Mouse (Mus musculus): ENCODE data around the gene Nol3.

Nol3 gene

DNA sequence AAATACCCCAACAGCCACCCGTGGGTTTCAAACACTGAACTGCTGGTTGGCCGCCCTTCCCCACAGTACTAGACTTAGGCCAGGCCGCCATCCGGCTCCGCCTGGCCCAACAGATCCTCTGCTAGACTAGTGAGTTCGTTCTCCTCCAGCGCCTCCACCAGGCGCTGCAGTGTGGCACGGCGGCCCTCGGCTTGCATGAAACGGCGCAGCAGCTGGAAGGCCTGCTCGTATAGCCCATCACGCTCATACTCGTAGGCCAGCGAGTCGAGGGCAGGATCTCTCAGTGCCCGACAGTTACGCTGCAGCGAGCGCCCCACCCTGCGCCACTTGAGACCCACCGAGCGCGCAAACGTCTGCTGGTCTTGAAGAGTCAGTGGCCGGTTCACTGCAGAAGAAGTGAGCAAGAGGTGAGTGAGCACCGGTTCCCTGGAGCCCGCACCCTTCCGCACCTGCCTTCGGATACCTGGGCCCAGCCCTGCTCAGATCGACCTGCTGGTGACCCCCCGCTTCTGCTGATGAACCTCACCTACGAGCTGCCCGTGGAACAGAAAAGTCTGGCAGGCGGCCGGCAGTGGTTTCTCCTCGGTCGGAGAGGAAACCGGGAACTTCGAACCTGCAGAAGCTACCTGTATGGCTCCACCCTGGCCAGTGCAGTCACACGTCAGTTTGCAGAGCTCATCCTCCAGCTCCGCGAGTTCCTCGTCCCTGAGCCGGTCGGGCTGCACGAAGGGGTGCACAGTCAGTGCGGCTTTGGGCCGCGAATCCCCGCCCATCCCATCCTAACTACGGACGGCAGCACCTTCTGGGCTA lies 16.8 kb upstream of the Nol3 start:
- H3K36me3 ChIP-seq (ENCODE audit: control insufficient read depth, insufficient read depth, low read length, poor library complexity, severe bottlenecking) = no peaks in the 10 kb centered on the region
- no peaks in the 10 kb centered on the region for H3K27me3 ChIP-seq (ENCODE audit: control insufficient read depth, insufficient read depth, low read length, poor library complexity, severe bottlenecking)
- no peak for DNase-seq (ENCODE audit: low read depth, low spot score)

DNA sequence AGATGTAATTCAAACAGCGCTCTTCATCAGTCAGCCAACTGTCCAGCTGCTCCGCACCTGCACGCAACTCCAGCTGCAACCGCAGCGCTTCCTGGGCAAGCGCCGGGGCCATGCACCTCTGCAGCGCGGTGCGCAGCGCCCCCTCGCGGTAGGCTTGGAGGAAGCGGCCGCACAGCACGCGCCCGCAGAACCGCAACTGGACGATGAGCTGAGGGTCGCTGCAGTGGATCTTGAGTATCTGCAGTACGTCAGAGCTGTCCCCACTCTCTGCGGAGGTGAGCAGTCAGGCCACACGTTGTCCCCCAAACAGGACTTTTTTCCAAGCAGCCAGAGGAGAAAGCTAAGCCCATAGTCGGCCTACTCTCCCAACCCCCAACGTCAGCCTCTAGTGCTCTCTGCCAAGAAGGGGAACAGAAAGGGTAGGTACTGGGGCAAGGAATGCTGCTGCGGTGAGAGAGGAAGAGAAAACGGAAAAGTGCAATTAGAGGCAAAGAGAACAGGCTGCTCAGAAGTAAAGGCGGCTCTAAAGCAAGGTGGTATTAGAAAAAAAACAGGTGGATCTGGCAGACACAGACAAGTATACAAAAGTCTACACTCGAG lies 16.1 kb upstream of the Nol3 start:
- Histone ChIP-seq H3K36me3 (ENCODE audit: control insufficient read depth, insufficient read depth, low read length, poor library complexity, severe bottlenecking) (no peaks in the 10 kb centered on the region), H3K27me3 (ENCODE audit: control insufficient read depth, insufficient read depth, low read length, poor library complexity, severe bottlenecking) (no peaks in the 10 kb centered on the region)
- DNase-seq (ENCODE audit: low read depth, low spot score) = peak; percentile 84

DNA sequence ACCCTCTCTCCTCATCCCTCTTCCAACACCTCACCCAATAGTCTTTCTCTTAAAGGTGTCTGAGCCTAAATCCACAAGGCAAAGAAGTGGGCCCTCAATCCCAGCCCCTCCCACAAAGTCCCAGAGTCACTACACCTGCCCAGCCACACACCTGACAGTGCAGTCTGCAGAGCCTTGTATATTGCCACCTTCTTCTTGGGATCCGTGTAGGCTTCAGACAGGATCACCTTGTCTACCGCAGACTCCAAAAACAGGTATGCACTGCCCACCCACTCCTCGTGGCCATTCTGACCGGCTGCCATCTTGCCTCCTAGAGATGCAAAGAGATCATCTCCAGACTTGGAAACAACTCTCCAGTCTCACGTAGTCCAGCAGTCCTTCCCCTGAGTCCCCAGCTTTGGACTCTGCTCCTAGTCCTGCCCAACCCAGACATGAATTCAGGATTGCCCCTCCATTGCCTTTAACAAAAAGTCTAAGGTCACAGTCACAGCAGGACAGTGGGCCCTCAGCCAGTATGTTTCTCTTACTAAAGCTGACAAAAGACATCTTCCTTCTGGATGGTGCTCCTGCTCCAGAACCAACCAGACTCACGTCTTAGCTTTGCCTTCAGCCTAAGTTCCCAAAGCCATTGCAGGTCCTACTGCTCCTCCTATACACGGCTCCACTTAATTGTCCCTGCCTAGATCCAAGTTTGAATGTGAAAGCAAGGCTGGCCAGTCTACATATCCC lies 15.4 kb upstream of the Nol3 start:
- Histone ChIP-seq H3K36me3 (ENCODE audit: control insufficient read depth, insufficient read depth, low read length, poor library complexity, severe bottlenecking) (no peaks in the 10 kb centered on the region), H3K27me3 (ENCODE audit: control insufficient read depth, insufficient read depth, low read length, poor library complexity, severe bottlenecking) (no peaks in the 10 kb centered on the region)
- DNase-seq (ENCODE audit: low read depth, low spot score) = no peak

DNA sequence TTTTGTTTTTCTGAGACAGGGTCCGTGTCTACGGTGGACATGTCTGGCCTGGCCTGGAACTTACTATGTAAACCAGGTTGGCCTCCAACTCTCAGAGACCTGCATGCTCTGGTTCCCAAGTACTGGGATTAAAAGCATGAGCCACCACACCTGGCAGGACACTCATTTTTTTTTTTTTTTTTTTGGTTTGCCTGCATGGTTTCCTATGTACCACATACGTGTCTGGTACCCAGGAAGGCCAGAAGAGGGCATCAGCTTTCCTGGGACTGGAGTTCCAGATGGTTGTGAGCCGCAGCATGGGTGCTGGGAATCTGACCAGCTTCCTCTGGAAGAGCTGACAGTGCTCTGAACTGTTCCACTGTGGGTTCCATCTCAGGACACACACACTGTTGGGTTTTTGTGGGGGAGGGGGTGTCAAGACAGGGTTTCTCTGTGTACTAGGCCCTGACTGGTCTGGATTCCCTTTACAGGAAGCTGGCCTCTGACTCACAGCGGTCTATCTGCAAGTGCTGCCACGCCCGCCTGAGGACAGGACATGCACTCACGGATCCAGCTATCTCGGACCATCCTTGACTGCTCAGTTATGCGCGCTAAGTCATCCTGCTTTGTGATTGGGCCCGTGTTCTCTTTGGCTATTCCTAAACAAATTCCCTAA lies 14.5 kb upstream of the Nol3 start:
- H3K36me3 ChIP-seq (ENCODE audit: control insufficient read depth, insufficient read depth, low read length, poor library complexity, severe bottlenecking) = no peaks in the 10 kb centered on the region
- DNase-seq (ENCODE audit: low read depth, low spot score) = no peak
- H3K27me3 ChIP-seq (ENCODE audit: control insufficient read depth, insufficient read depth, low read length, poor library complexity, severe bottlenecking) = no peaks in the 10 kb centered on the region

DNA sequence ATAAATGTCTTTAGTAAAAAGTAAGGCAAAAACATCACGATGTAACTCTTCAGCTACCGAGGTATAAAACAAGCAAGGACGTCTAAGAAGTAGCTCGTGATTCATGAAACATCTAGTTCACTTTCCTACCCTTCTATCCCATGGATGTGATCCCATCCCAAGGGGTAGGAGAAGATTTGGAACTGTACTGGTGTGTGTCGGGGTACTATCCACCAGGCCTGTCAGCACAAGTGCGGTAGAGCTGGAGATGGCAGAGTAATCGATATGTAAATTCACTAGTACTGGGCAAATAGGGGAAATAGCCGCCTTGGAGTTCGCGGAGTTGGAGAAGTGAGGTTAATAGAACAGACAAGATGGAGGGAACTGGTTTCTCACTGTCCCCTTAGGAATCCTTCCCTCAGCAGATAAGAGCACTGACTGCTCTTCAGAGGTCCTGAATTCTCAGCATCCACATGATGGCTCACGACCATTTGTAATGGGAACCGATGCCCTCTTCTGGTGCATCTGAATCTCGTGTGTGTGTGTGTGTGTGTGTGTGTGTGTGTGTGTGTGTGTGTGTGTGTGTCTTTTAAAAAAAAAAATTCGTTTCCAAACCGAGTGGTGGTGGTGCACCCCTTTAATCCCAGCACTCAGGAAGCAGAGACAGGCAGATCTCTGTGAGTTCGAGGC lies 12.6 kb upstream of the Nol3 start:
- H3K27me3 ChIP-seq (ENCODE audit: control insufficient read depth, insufficient read depth, low read length, poor library complexity, severe bottlenecking) = no peaks in the 10 kb centered on the region
- no peaks in the 10 kb centered on the region for H3K36me3 ChIP-seq (ENCODE audit: control insufficient read depth, insufficient read depth, low read length, poor library complexity, severe bottlenecking)
- no peak for DNase-seq (ENCODE audit: low read depth, low spot score)

DNA sequence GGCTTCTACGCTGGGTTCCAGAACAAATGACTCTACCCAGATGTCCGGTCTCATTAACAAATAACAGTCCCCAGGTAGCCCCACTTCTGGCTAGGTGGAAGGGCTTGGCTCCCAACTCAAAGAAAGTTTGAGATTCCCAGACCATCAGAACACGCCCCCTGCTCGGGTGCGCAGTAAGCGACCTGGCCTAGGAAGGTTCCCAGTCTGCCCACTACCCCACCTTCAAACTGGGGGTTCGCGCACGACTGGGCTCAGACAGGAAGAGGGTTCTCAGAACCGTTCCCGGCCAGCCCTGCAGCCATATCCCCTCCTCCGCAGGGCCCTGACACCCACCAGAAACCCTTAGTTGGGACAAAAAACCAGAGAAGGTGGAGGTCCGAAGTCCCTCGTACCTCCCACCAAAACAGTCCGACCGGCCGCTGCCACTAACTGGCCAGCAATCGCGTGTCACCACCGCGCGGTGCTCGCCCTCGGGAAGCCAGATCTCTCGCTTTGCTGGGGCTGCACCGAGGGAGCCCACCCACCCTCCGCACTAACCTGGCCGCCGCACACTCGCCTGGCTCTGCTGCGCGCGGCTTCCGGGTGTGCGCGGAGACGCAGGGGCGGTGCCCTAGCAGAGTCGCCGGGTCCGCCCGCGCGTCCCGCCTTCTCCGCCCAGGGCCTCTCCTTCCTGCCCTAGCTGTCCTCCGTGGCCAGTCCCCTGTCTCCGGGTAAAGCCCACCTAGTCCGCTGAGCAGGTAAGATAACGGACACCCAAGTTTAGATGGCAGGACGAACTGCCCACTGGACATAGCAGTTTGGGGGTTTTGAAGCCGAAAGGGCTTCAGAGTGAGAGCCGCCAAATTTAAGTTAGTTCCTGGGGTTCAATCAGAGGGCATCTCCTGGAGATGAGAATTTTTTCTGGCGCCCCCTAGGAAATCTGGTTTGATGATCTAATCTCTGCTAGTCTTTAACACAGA lies 11.6 kb upstream of the Nol3 start, which contains the start of the genes Tradd and Fbxl8:
TSS of gene Tradd (minus strand) at position 586 of the 959 bp plus-strand sequence.
TSS of gene Fbxl8 (plus strand) at position 625 of the 959 bp plus-strand sequence.
- Histone ChIP-seq H3K36me3 (ENCODE audit: control insufficient read depth, insufficient read depth, low read length, poor library complexity, severe bottlenecking) (no peaks in the 10 kb centered on the region), H3K27me3 (ENCODE audit: control insufficient read depth, insufficient read depth, low read length, poor library complexity, severe bottlenecking) (no peaks in the 10 kb centered on the region)
- DNase-seq (ENCODE audit: low read depth, low spot score) = peak; percentile 70

DNA sequence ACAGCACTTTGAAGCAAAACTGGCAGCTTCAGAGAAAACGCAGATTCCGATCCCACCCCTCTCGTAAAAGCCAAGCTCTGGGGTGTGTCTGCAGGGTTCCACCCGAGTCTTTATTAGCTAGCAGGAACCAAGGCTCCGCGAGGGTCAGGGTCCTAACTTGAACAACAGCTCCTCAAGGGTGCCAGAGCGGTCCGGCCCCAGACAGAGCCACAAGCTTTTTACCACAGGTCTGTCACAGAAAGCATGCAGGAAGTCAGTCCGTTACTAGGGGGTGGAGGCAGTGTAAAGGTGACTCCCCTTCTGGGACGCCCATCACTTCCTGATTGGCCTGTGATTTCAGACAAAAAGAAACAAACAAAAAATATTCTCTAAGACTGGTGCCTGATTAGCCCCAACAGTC lies 10.8 kb upstream of the Nol3 start:
- Histone ChIP-seq H3K27me3 (ENCODE audit: control insufficient read depth, insufficient read depth, low read length, poor library complexity, severe bottlenecking) (no peaks in the 10 kb centered on the region), H3K36me3 (ENCODE audit: control insufficient read depth, insufficient read depth, low read length, poor library complexity, severe bottlenecking) (no peaks in the 10 kb centered on the region)
- peak; percentile 76 for DNase-seq (ENCODE audit: low read depth, low spot score)

DNA sequence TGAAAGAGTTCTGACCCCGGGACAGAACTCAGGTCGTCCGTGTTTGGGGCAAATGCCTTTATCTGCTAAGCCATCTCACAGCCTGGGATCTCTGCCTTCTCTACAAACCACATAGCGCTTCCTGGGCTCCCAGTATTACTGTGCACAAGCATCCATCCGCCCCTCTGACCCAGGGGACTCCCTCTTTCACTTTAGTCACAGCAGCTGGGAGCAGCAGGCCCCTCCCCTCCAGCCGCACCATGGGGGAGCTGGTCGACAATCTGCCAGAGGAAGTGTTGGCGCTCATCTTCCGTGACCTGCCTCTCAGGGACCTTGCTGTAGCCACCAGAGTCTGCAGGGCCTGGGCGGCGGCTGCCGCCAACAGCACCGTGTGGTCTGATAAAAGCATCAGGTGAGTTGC lies 9.2 kb upstream of the Nol3 start:
- DNase-seq (ENCODE audit: low read depth, low spot score) = peak; percentile 78

DNA sequence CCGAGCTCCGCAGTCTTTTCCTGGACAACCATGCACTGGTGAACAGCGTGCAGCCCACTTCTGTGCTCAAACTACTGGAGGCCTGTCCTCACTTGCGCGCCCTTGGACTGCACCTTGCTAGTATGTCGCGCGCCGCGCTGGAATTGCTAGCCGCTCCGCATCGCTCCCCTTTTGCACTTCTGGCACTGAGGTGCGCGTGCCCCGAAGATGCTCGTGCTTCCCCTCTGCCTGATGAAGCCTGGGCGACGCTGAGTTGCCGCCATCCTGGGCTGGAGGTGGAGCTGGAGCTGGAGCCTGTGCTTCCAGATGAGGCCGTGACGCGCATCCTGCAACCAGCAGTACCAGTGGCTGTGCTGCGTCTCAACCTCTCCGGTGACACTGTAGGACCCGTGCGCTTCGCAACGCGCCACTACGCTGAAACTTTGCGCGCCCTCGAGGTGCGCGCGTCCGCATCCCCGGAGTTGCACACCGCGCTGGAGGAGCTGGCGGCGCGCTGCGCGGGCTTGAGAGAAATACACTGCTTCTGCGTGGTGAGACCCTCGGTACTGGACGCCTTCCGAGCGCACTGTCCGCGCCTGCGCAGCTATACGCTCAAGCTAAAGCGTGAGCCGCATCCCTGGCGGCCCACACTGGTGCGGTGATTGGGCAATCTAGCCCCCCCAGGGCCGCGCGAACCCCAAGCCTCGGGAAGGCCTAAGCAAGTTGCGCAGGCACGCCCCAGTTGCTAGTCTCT lies 7.4 kb upstream of the Nol3 start:
- Histone ChIP-seq H3K27me3 (ENCODE audit: control insufficient read depth, insufficient read depth, low read length, poor library complexity, severe bottlenecking) (no peaks in the 10 kb centered on the region), H3K36me3 (ENCODE audit: control insufficient read depth, insufficient read depth, low read length, poor library complexity, severe bottlenecking) (no peaks in the 10 kb centered on the region)
- no peak for DNase-seq (ENCODE audit: low read depth, low spot score)

More for the DNA sequence above, 9.2 kb upstream of the Nol3 start:
- H3K27me3 ChIP-seq (ENCODE audit: control insufficient read depth, insufficient read depth, low read length, poor library complexity, severe bottlenecking) = no peaks in the 10 kb centered on the region
- H3K36me3 ChIP-seq (ENCODE audit: control insufficient read depth, insufficient read depth, low read length, poor library complexity, severe bottlenecking) = no peaks in the 10 kb centered on the region

DNA sequence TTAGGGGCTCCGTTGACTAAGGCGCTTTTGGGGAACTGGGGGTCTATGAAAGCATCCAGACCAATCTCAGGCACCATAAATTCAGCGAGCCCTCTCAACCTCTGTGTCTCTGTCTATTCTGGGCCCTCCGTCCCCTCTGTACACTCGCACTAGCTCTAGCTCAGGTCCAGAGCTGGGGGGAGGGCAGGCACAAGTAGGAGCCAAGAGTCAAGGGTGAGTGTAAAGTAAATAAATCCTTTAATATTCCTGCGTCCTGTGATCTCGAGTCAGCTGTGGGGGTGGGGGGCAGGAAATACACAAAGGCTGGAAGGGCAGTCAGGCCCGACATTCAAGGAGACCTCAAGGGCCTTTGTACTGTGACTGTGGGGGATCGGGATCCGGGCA lies 6.9 kb upstream of the Nol3 start:
- H3K36me3 ChIP-seq (ENCODE audit: control insufficient read depth, insufficient read depth, low read length, poor library complexity, severe bottlenecking) = no peaks in the 10 kb centered on the region
- no peak for DNase-seq (ENCODE audit: low read depth, low spot score)

DNA sequence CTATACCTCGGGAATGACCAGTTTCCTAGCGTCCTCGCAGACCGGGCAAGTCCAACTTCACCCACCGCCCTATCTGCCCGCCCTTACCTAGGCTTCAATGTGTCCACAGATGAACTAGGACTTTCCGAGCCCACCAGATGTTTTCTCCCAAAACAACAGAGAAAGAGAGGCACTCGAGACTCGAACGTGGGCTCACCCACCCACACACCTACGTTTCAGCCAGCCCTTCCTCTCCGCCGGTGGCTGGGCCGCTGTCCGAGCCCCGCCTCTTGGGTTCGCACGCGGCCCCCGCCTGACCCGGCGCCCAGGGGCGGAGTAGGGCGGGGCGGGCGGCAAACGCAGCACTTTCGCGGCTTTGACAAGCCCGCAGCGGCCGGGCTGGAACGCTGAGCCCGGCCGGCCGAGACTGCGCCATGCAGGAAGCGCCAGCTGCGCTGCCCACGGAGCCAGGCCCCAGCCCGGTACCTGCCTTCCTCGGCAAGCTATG lies 6.4 kb upstream of the Nol3 start, which contains the start of gene Hsf4:
TSS of gene Hsf4 (plus strand) at position 341 of the 487 bp plus-strand sequence.
- peak; percentile 61 for DNase-seq (ENCODE audit: low read depth, low spot score)
- Histone ChIP-seq H3K36me3 (ENCODE audit: control insufficient read depth, insufficient read depth, low read length, poor library complexity, severe bottlenecking) (no peaks in the 10 kb centered on the region), H3K27me3 (ENCODE audit: control insufficient read depth, insufficient read depth, low read length, poor library complexity, severe bottlenecking) (no peaks in the 10 kb centered on the region)

More for the DNA sequence above, 6.9 kb upstream of the Nol3 start:
- H3K27me3 ChIP-seq (ENCODE audit: control insufficient read depth, insufficient read depth, low read length, poor library complexity, severe bottlenecking) = no peaks in the 10 kb centered on the region

DNA sequence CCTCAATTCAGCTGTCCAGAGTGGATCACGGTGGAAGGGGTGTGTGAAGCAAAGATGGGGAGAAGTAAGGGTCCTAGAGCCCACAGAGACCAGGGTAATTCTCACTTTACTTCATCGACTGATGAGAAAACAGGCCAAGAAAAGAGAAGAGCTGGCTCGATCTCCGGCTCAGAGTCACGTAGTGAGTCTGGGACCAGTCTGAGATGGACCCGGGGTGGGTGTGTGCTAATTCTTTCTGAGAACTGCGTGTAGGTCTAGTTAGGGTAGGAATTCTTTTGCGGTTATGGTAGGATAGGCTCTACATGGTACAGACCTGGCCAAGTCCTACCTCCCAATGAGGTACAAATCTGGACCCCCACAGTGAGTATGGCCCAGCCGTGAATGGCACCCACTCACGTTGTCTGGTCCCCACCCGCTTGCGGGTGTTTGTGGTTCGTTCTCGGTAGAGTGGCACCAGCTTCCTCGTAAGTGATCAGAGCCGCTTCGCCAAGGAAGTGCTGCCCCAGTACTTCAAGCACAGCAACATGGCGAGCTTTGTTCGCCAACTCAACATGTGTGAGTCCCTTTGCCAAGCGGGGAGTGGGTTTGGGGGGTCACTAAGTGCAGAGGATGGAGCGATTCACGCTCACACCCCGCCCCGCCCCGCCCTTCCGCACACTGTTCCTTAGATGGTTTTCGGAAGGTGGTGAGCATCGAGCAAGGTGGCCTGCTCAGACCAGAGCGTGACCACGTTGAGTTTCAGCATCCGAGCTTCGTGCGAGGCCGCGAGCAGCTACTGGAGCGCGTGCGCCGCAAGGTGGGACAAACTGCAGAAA lies 5.6 kb upstream of the Nol3 start:
- H3K27me3 ChIP-seq (ENCODE audit: control insufficient read depth, insufficient read depth, low read length, poor library complexity, severe bottlenecking) = no peaks in the 10 kb centered on the region
- peak; percentile 41 for DNase-seq (ENCODE audit: low read depth, low spot score)
- no peaks in the 10 kb centered on the region for H3K36me3 ChIP-seq (ENCODE audit: control insufficient read depth, insufficient read depth, low read length, poor library complexity, severe bottlenecking)
